Mouse (Mus musculus): ENCODE results near the gene Prkn. TPM values are rescaled to one million over a fixed set of nuclear protein-coding genes. Genes with fewer than 3 reads are reported as not detected.

Prkn gene
- total RNA-seq, 2 experiments from 2014 or later, result 12.3 to 13.1 TPM

DNA sequence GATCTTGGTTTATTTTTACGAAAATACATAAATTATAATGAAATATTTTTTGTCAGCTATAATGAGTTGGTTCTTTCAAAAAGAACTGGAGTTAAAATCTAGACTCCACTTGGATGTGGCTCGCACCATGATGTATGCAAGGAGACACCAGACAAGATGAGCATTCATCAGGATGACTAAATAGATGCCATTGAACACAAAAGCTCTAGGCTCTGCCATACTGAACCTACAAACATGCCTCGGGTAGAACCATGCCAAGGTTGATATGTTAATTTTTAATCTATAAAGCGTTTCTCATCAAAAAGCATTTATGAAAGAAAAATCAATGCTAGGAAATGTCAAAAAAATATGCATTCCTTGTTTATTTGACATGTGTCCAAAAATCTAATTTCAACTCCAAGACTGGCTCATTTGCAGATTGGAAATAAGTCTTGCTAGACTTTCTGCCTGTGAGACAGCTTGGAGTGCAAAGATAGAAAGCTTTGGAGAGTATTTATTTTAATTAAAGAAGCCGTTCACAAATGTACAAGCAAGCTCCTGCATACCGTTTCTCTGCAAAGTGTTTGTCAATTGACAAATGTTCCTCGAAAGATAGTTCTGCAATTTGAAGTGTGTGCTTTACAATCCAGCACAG, 1018.7 kb downstream of the Prkn start:
- DNase-seq, result no peak

- no peak for DNase-seq
Observed at GRCm38 (mm10) chr17:11861178-11861577, 1021.0 kb downstream of the Prkn start.

- DNase-seq, result no peak
Observed at GRCm38 (mm10) chr17:11862360-11862759, 1022.2 kb downstream of the Prkn start.

GRCm38 (mm10) chr17:11863017-11863416, 1022.8 kb downstream of the Prkn start:
- DNase-seq, result no peak

- DNase-seq, result no peak
Observed at GRCm38 (mm10) chr17:11866231-11866630, 1026.0 kb downstream of the Prkn start.

DNA sequence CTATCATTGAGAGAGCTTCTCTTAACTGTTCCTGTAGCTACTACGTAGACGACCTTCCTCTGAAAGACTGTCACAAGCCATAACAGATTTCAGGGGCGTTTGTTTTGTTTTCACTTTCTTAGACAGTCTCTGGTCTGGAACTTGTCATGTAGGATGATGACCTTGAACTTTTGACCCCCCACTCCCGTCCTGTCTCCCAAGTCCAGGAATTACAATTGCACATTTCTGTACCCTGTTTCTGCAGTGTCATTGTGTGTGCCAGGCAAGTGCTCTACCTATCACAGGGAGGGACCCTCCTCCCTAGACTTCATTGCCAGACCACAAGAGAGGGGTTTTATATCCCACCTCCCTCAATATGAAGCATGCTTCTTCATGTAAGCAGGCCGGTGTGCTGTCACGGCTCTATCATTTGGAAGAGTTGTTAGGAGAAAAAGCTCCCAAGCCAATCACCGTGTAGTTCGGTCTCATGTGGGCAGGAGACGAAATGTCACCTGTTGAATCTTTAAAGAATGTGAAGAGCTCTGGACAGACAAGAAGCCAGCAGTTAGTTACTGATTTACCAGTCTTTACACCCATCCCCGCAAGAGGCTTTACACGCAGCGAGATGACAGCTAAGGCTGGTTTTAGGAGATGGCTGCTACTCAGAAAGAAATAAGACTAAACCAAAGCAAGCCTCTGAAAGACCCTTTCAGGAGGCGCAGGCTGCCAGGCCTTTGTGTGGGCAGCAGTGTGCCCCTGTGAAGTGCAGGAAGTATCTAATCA, 1027.3 kb downstream of the Prkn start:
- DNase-seq, result no peak

DNA sequence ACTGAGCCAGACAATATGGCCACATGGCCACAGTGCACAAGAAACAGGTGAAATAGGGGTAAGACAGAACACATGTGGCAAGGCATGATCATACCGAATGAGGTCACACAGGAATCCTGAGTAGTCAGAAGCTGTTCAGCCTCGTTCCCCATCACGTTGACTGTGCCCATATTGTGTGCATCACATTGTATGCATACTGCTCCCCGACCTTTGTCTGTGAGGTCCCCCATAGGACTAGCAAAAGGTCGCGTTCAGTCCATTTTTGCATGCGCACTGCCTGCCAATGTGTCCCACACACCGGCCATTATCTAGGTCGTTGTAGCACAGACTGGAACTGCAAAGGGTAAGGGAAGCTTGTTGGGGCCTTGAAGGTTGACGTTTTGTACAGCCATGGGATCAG, 1030.4 kb downstream of the Prkn start:
- DNase-seq, result no peak

DNA sequence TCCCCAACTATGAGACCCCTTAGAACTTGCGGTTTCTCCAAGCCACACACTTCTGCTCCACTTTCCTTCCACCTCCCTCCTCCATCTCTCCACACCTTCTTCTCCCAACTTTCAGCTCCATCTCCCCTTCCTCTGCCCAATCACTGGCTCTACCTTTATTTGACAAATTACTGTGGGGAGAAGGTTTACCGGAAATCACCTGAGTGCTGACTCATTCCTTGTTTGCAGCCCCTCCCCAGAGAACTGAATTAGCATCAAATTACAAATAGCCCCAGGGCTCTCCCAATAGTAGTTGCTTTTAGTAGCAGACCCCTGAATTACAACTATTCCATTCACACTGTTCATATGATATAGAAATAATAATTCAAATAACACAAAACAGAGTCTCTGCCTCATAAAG, 1036.1 kb downstream of the Prkn start:
- no peak for DNase-seq

GRCm38 (mm10) chr17:11881110-11881820, 1041.1 kb downstream of the Prkn start:
- no peak for DNase-seq

DNA sequence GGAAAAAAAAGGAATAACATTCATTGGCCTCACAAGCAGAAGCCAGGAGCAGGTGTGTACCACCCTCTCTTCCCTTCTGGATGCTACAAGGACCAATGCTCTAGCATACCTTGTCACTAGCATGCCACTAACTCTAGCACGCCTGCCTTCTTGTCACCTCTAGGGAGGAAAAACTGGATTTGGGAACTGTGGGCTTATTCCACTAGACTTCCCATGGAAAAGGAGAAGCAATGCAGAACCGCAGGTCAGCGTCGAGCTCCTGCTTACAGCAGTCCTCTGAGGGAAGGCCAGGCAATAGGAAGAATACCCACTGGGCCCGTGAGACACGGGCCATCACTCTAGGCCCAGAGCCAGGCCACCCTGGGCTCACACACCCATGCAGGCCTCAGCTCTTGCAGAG, 1045.4 kb downstream of the Prkn start:
- DNase-seq, result no peak

GRCm38 (mm10) chr17:11886963-11887362, 1046.8 kb downstream of the Prkn start:
- DNase-seq, result no peak

DNA sequence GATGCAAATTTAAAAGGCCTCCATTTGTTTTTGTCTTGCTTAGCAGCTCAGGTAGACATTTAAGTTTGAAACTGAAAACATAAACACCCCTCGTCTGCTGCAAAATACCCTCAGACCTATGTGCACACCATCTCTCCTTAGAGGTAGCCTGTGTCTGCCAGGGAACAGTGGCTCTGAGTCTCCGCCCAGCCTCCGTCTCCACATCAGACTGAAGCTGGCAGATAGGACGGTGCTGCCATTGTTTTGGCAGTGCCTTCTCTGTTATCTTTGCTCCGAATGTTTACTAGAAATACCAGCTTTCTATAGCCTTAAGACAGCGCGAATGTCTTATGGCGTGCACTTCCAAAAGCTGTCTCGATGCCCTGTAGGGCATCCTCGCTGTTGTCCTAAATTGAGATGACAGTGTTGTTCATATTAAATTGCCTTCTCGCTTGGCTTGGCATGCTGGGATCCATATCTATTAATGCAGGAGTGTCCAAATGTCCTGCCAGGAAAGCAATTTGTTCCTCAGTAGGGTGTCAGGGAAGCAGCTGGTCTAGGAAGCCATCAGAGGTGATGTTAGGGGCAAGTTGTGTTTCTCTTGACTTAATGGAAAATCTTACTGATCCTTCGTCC, 1047.5 kb downstream of the Prkn start:
- no peak for DNase-seq

GRCm38 (mm10) chr17:11888806-11889205, 1048.6 kb downstream of the Prkn start:
- DNase-seq, result no peak

DNA sequence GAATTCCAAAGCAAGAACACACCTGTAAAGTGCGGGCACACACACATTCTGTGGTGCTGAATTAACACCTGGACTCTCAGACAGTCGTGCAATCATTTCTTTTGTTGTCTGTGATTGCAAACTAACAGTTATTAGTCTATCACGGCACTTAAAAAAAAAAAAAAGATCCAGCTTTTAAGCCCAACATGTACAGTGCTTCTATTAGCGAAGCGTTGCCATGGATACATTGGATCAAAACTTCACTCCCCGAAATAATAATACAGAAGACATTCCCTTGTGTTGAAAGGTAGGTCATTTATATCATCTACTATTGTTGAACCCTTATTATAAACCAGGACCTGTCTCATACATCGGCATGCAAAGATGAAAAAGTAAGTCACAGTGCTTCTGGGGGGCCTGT, 1060.1 kb downstream of the Prkn start:
- no peak for DNase-seq

DNA sequence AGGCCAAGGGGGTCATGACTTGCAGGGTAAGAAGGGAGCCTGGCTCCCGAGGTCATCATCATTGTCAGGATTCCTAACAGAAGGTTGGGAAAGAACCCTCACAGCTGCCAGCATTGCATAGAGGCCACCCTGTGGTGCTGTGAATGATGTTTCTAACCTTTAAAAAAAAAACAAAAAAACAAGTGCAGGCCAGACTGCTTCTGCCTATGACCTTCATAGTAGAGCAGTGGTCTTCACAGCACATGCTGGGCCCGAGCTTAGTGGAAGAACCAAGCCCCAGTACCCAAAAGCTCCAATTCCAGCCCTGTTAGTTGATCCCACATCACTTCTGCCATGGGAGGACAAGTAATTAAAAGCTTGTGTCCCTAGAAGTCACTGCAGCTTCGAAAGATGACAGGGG, 1061.5 kb downstream of the Prkn start:
- no peak for DNase-seq

DNA sequence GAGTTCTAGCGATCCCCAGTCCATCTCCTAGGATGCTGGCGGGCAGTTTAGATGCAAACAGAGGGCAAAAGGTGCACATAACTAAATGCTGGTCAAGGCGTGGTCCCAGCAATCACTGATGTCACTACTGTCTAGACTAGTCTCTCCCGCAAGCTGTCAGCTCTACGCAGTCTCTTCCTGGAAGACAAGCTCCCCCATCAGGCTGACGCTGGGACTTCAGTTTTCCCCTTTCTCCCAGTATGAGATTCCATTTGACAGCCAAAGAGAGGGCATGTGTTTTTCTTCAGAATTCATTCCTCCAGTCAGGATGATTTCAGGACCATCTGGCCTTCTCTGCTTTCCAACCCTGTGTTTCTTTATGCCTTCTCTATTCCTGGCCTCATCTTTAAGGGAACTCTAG, 1062.8 kb downstream of the Prkn start:
- no peak for DNase-seq

- no peak for DNase-seq
Observed at GRCm38 (mm10) chr17:11910668-11911398, 1070.6 kb downstream of the Prkn start.

- DNase-seq, result no peak
Observed at GRCm38 (mm10) chr17:11912136-11912535, 1072.0 kb downstream of the Prkn start.

- DNase-seq, result peak in 1 of 2 experiments; percentile 26
Observed at GRCm38 (mm10) chr17:11912872-11913365, 1072.7 kb downstream of the Prkn start.

GRCm38 (mm10) chr17:11913620-11914019, 1073.4 kb downstream of the Prkn start:
- DNase-seq, result no peak

DNA sequence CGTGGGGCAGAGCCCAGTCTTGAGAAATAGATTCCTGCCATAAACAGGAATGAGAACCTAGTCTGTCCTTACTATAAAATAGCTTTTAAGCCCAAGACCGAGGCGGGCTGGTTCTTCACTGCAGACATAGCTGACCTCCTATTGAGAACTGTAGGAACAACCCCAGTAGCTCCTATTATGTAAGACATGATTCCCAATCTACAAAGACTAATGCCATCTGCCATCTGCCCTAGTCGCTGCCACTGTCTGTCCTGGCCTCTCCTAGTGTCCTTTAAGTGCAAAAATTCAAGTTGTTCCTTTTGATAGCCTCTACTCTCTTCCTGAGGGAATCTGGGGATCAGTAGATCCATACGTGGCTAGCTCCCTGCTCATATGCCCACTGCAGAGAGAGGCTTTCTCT, 1074.3 kb downstream of the Prkn start:
- DNase-seq, result no peak
